Mouse (Mus musculus) embryonic facial prominence, embryonic 15.5 days (tissue): ENCODE measurements around the gene Ccr7. TPM values are rescaled to one million over a fixed set of nuclear protein-coding genes. Genes with fewer than 3 reads are reported as not detected.

Source experiments
- ATAC-seq: fragments of 200-750 bp; cut with Nextera tagmentation; 2 replicates; pipeline ENCODE4 v1.8.0; 2017; ENCODE audit warnings: low read depth, moderate TSS enrichment; ENCODE audit not compliant: insufficient number of reproducible peaks, low FRiP score, low TSS enrichment
- H3K27ac ChIP-seq: fragments of 300-500 bp; sonication (generic); replicated peaks from 2 replicates; pipeline ENCODE4 v1.5.1; 2015; ENCODE audit warnings: mild to moderate bottlenecking, inconsistent platforms
- H3K27me3 ChIP-seq: fragments of 300-500 bp; sonication (generic); 2 replicates; pipeline ENCODE4 v1.6.1; 2015; ENCODE audit warnings: inconsistent platforms
- H3K36me3 ChIP-seq: fragments of 300-500 bp; sonication (generic); 2 replicates; pipeline ENCODE4 v1.6.1; 2015; ENCODE audit warnings: mild to moderate bottlenecking, inconsistent platforms
- H3K4me1 ChIP-seq: fragments of 300-500 bp; sonication (generic); 2 replicates; pipeline ENCODE4 v1.6.1; 2015; ENCODE audit warnings: inconsistent platforms
- H3K4me2 ChIP-seq: fragments of 300-500 bp; sonication (generic); replicated peaks from 2 replicates; pipeline ENCODE4 v1.6.1; 2015; ENCODE audit warnings: mild to moderate bottlenecking, inconsistent platforms
- H3K4me3 ChIP-seq: fragments of 300-500 bp; sonication (generic); replicated peaks from 2 replicates; pipeline ENCODE4 v1.5.1; 2015; ENCODE audit warnings: mild to moderate bottlenecking, inconsistent platforms
- H3K9ac ChIP-seq: fragments of 300-500 bp; sonication (generic); 2 replicates; pipeline ENCODE4 v1.6.1; 2015; ENCODE audit warnings: inconsistent platforms
- H3K9me3 ChIP-seq: fragments of 300-500 bp; sonication (generic); replicated peaks from 2 replicates; pipeline ENCODE4 v1.6.1; 2016; ENCODE audit warnings: inconsistent platforms
- WGBS: fragments of 180-500 bp; shearing (Covaris S2); methylation state at CpG from one replicate; pipeline ENCODE4 v1.1.7; 2015; 5-methylcytosine and 5-hydroxymethylcytosine counted together
- polyA plus RNA-seq: library from polyadenylated mRNA; unstranded; fragments of >200 nt; fragmentation: Nextera tagmentation; extraction: Ambion mirVana; gene quantifications from 2 replicates; pipeline ENCODE4 v1.2.1, GENCODE M21; 2015

The Ccr7 gene
- polyA plus RNA-seq: 0.57 and 0.59 TPM in 2 replicates

GRCm38 (mm10) chr11:99154987-99155641 is at the start of gene Ccr7:
Ccr7 (minus strand) TSS chr11:99155077.
- H3K9me3 ChIP-seq: no peaks in the 10 kb centered on the region
- no peak within 1 kb of the TSS for H3K4me2 ChIP-seq
- WGBS: 67% methylated on average over 12 of the region's 12 CpGs
- peaks cover 4% of the 10 kb centered on the region for H3K4me1 ChIP-seq
- no peaks in the 10 kb centered on the region; the same call in 1 of the 2 replicates for H3K27me3 ChIP-seq
- H3K4me3 ChIP-seq: no peak within 1 kb of the TSS
- H3K27ac ChIP-seq: no peak within 1 kb of the TSS
- no peaks in the 10 kb centered on the region for H3K36me3 ChIP-seq
- ATAC-seq: no peak
- no peak within 1 kb of the TSS for H3K9ac ChIP-seq

- Histone ChIP-seq H3K27me3 (no peaks in the 10 kb centered on the region), H3K4me3 (no peak overlapping the region), H3K36me3 (no peaks in the 10 kb centered on the region), H3K9me3 (no peaks in the 10 kb centered on the region), H3K27ac (no peak overlapping the region), H3K9ac (no peak overlapping the region), H3K4me2 (no peak overlapping the region), H3K4me1 (no peaks in the 10 kb centered on the region)
- ATAC-seq: no peak
- 23% methylated on average over 14 of the region's 14 CpGs for WGBS
Observed at GRCm38 (mm10) chr11:99189154-99189582, 34.3 kb upstream of the Ccr7 start.

GRCm38 (mm10) chr11:99187348-99187747 is 32.5 kb upstream of the Ccr7 start:
- no peaks in the 10 kb centered on the region for H3K9me3 ChIP-seq
- 91% methylated on average over 4 of the region's 4 CpGs for WGBS
- no peak overlapping the region for H3K9ac ChIP-seq
- ATAC-seq: no peak
- H3K4me3 ChIP-seq: no peak overlapping the region
- no peaks in the 10 kb centered on the region for H3K27me3 ChIP-seq
- no peaks in the 10 kb centered on the region for H3K4me1 ChIP-seq
- no peak overlapping the region for H3K27ac ChIP-seq
- H3K36me3 ChIP-seq: no peaks in the 10 kb centered on the region
- no peak overlapping the region for H3K4me2 ChIP-seq

- Histone ChIP-seq H3K36me3 (no peaks in the 10 kb centered on the region), H3K9ac (no peak overlapping the region), H3K4me3 (no peak overlapping the region), H3K4me1 (no peaks in the 10 kb centered on the region), H3K9me3 (no peaks in the 10 kb centered on the region), H3K27me3 (no peaks in the 10 kb centered on the region), H3K27ac (no peak overlapping the region), H3K4me2 (no peak overlapping the region)
- no peak for ATAC-seq
- WGBS: 67% methylated on average over 2 of the region's 2 CpGs
Observed at GRCm38 (mm10) chr11:99186836-99187235, 32.0 kb upstream of the Ccr7 start.

- no peak overlapping the region for H3K4me2 ChIP-seq
- WGBS: 65% methylated on average over 11 of the region's 11 CpGs
- no peak for ATAC-seq
Observed at GRCm38 (mm10) chr11:99182575-99182974, 27.7 kb upstream of the Ccr7 start.

GRCm38 (mm10) chr11:99180071-99180470 is 25.2 kb upstream of the Ccr7 start:
- WGBS: 81% methylated on average over 5 of the region's 5 CpGs

More at GRCm38 (mm10) chr11:99182575-99182974, 27.7 kb upstream of the Ccr7 start:
- Histone ChIP-seq H3K9me3 (no peaks in the 10 kb centered on the region), H3K9ac (no peak overlapping the region), H3K36me3 (no peaks in the 10 kb centered on the region), H3K4me3 (no peak overlapping the region), H3K27ac (no peak overlapping the region), H3K27me3 (no peaks in the 10 kb centered on the region), H3K4me1 (no peaks in the 10 kb centered on the region)

GRCm38 (mm10) chr11:99177925-99178198 is 23.0 kb upstream of the Ccr7 start:
- Histone ChIP-seq H3K9me3 (no peaks in the 10 kb centered on the region), H3K27ac (no peak overlapping the region), H3K4me1 (no peaks in the 10 kb centered on the region), H3K36me3 (no peaks in the 10 kb centered on the region), H3K4me3 (no peak overlapping the region), H3K9ac (no peak overlapping the region), H3K4me2 (no peak overlapping the region), H3K27me3 (no peaks in the 10 kb centered on the region)
- no peak for ATAC-seq
- WGBS: 86% methylated on average over 1 of the region's 3 CpGs

More at GRCm38 (mm10) chr11:99180071-99180470, 25.2 kb upstream of the Ccr7 start:
- Histone ChIP-seq H3K36me3 (no peaks in the 10 kb centered on the region), H3K4me1 (no peaks in the 10 kb centered on the region), H3K27ac (no peak overlapping the region), H3K4me2 (no peak overlapping the region), H3K27me3 (no peaks in the 10 kb centered on the region), H3K4me3 (no peak overlapping the region), H3K9ac (no peak overlapping the region), H3K9me3 (no peaks in the 10 kb centered on the region)
- ATAC-seq: no peak

GRCm38 (mm10) chr11:99177054-99177924 is 22.4 kb upstream of the Ccr7 start:
- ATAC-seq: no peak
- Histone ChIP-seq H3K36me3 (no peaks in the 10 kb centered on the region), H3K4me3 (no peak overlapping the region), H3K4me2 (no peak overlapping the region), H3K4me1 (no peaks in the 10 kb centered on the region), H3K27me3 (no peaks in the 10 kb centered on the region), H3K9ac (no peak overlapping the region), H3K27ac (no peak overlapping the region), H3K9me3 (no peaks in the 10 kb centered on the region)
- 61% methylated on average over 5 of the region's 5 CpGs for WGBS

- WGBS: 82% methylated on average over 4 of the region's 4 CpGs
Observed at GRCm38 (mm10) chr11:99172002-99172401, 17.1 kb upstream of the Ccr7 start.

GRCm38 (mm10) chr11:99171442-99171841 is 16.6 kb upstream of the Ccr7 start:
- Histone ChIP-seq H3K27ac (no peak overlapping the region), H3K4me1 (no peaks in the 10 kb centered on the region), H3K27me3 (no peaks in the 10 kb centered on the region), H3K9ac (no peak overlapping the region), H3K4me2 (no peak overlapping the region), H3K4me3 (no peak overlapping the region), H3K36me3 (no peaks in the 10 kb centered on the region), H3K9me3 (no peaks in the 10 kb centered on the region)
- ATAC-seq: no peak
- WGBS: 65% methylated on average over 2 of the region's 2 CpGs

More at GRCm38 (mm10) chr11:99172002-99172401, 17.1 kb upstream of the Ccr7 start:
- H3K9ac ChIP-seq: no peak overlapping the region
- no peaks in the 10 kb centered on the region for H3K27me3 ChIP-seq
- no peak for ATAC-seq
- H3K36me3 ChIP-seq: no peaks in the 10 kb centered on the region
- H3K4me1 ChIP-seq: no peaks in the 10 kb centered on the region
- H3K4me2 ChIP-seq: no peak overlapping the region
- H3K27ac ChIP-seq: no peak overlapping the region
- H3K9me3 ChIP-seq: no peaks in the 10 kb centered on the region
- no peak overlapping the region for H3K4me3 ChIP-seq

- no peaks in the 10 kb centered on the region for H3K27me3 ChIP-seq
- H3K4me2 ChIP-seq: no peak overlapping the region
- H3K4me3 ChIP-seq: no peak overlapping the region
- H3K9ac ChIP-seq: no peak overlapping the region
- no peak for ATAC-seq
- WGBS: 53% methylated on average over 12 of the region's 12 CpGs
- H3K27ac ChIP-seq: peak overlapping the region; percentile 48; the same call in 1 of the 2 replicates
- H3K36me3 ChIP-seq: no peaks in the 10 kb centered on the region
- no peaks in the 10 kb centered on the region for H3K4me1 ChIP-seq
- H3K9me3 ChIP-seq: no peaks in the 10 kb centered on the region
Observed at GRCm38 (mm10) chr11:99170547-99171267, 15.8 kb upstream of the Ccr7 start.
